Mouse (Mus musculus) hematopoietic stem cell, adult 5-6 weeks (primary cell): ENCODE data around the gene Anapc16. TPM values are rescaled to one million over a fixed set of nuclear protein-coding genes. Genes with fewer than 3 reads are reported as not detected.
"Not testable (repeated sequence)": the region's sequence is repeated elsewhere in the genome, so short reads cannot be mapped to it uniquely, and the experiment has no call there.

Experiments used
- ATAC-seq, 2 experiments: fragments of 125-278 bp in 1 of 2; replicated peaks in 1 of 2; 2 replicates each; pipeline ENCODE4 v1.8.0; 2016 to 2017; ENCODE audit warnings: inconsistent platforms in 2 of 2, mild to moderate bottlenecking in 2 of 2, moderate number of reproducible peaks in 2 of 2, low read depth in 1 of 2, moderate TSS enrichment in 1 of 2; ENCODE audit not compliant: low FRiP score in 2 of 2, poor library complexity in 2 of 2, severe bottlenecking in 2 of 2, insufficient read depth in 1 of 2, low TSS enrichment in 1 of 2
- total RNA-seq: library from RNA; stranded (forward); fragments of 172-1452, 232-1000 nt; gene quantifications from 2 replicates; pipeline ENCODE4 v1.2.3, GENCODE M21; 2017

Anapc16 gene
- total RNA-seq, 1 experiment from 2014 or later = 44.3 TPM

- ATAC-seq = no peak
These were observed 2.3 kb upstream of the Anapc16 start for GRCm38 (mm10) chr10:60005264-60005663.

GRCm38 (mm10) chr10:60003847-60004246, 912 bp upstream of the Anapc16 start:
- no peak for ATAC-seq

GRCm38 (mm10) chr10:60003213-60003752, 348 bp upstream of the Anapc16 start:
- ATAC-seq = peak; percentile 3 to 14; a peak in 3 of 4 replicates

GRCm38 (mm10) chr10:60002203-60002602, 732 bp downstream of the Anapc16 start:
- 0 out of 4 replicates have a peak, but pooled peaks of 1 of the 2 experiments have one; percentile 12 for ATAC-seq

- not testable (repeated sequence) for ATAC-seq
These were observed 1.3 kb downstream of the Anapc16 start for GRCm38 (mm10) chr10:60001663-60002062.

GRCm38 (mm10) chr10:59999057-59999456, 3.9 kb downstream of the Anapc16 start:
- no peak for ATAC-seq

- ATAC-seq = 0 out of 4 replicates have a peak, but pooled peaks of 1 of the 2 experiments have one; percentile 31
These were observed 5.3 kb downstream of the Anapc16 start for GRCm38 (mm10) chr10:59997591-59997990.

- ATAC-seq = no peak
These were observed 7.0 kb downstream of the Anapc16 start for GRCm38 (mm10) chr10:59995889-59996288.

GRCm38 (mm10) chr10:59993813-59994212, 9.1 kb downstream of the Anapc16 start:
- ATAC-seq = not testable (repeated sequence)

GRCm38 (mm10) chr10:59992024-59992423, 10.9 kb downstream of the Anapc16 start:
- ATAC-seq = no peak

- ATAC-seq = no peak
These were observed 11.6 kb downstream of the Anapc16 start for GRCm38 (mm10) chr10:59991262-59991880.

GRCm38 (mm10) chr10:59990393-59990792, 12.5 kb downstream of the Anapc16 start:
- ATAC-seq = no peak

- no peak for ATAC-seq
These were observed 14.9 kb downstream of the Anapc16 start for GRCm38 (mm10) chr10:59988036-59988435.

- ATAC-seq = no peak
These were observed 20.5 kb downstream of the Anapc16 start for GRCm38 (mm10) chr10:59982379-59982873.

GRCm38 (mm10) chr10:59981792-59982191, 21.1 kb downstream of the Anapc16 start:
- ATAC-seq = no peak

GRCm38 (mm10) chr10:59981336-59981735, 21.6 kb downstream of the Anapc16 start:
- ATAC-seq = 0 out of 4 replicates have a peak, but pooled peaks of 1 of the 2 experiments have one; percentile 0

- ATAC-seq = peak; percentile 85 to 88
These were observed 22.1 kb downstream of the Anapc16 start for GRCm38 (mm10) chr10:59980815-59981244.

GRCm38 (mm10) chr10:59978873-59979743, 23.8 kb downstream of the Anapc16 start:
- no peak for ATAC-seq
